Mouse (Mus musculus) limb, embryonic 13.5 days (tissue): Measurements from ENCODE around the gene Gm4175. TPM values are rescaled to one million over a fixed set of nuclear protein-coding genes. Genes with fewer than 3 reads are reported as not detected.
"Not testable (repeated sequence)": the region's sequence is repeated elsewhere in the genome, so short reads cannot be mapped to it uniquely, and the experiment has no call there.

Experiments used
- ATAC-seq: fragments of 200-750 bp; cut with Nextera tagmentation; 2 replicates; pipeline ENCODE4 v1.8.0; 2017; ENCODE audit warnings: low read depth, moderate number of reproducible peaks, moderate TSS enrichment; ENCODE audit not compliant: low FRiP score
- H3K27ac ChIP-seq: fragments of 300-500 bp; sonication (generic); 2 replicates; pipeline ENCODE4 v1.5.1; 2015; ENCODE audit warnings: inconsistent platforms, mild to moderate bottlenecking, moderate library complexity
- H3K27me3 ChIP-seq: fragments of 300-500 bp; sonication (generic); 2 replicates; pipeline ENCODE4 v1.6.1; 2015; ENCODE audit warnings: mild to moderate bottlenecking, inconsistent platforms
- H3K36me3 ChIP-seq: fragments of 300-500 bp; sonication (generic); 2 replicates; pipeline ENCODE4 v1.6.1; 2015; ENCODE audit warnings: inconsistent platforms, mild to moderate bottlenecking, moderate library complexity
- H3K4me1 ChIP-seq: fragments of 300-500 bp; sonication (generic); 2 replicates; pipeline ENCODE4 v1.6.1; 2015; ENCODE audit warnings: inconsistent platforms
- H3K4me2 ChIP-seq: fragments of 300-500 bp; sonication (generic); replicated peaks from 2 replicates; pipeline ENCODE4 v1.6.1; 2015; ENCODE audit warnings: inconsistent platforms, mild to moderate bottlenecking, moderate library complexity
- H3K4me3 ChIP-seq: fragments of 300-500 bp; sonication (generic); 2 replicates; pipeline ENCODE4 v1.5.1; 2015; ENCODE audit warnings: moderate library complexity, mild to moderate bottlenecking, inconsistent platforms
- H3K9ac ChIP-seq: fragments of 300-500 bp; sonication (generic); 2 replicates; pipeline ENCODE4 v1.6.1; 2015; ENCODE audit warnings: mild to moderate bottlenecking, inconsistent platforms
- H3K9me3 ChIP-seq: fragments of 300-500 bp; sonication (generic); 2 replicates; pipeline ENCODE4 v1.6.1; 2016; ENCODE audit warnings: inconsistent platforms
- WGBS: fragments of 180-500 bp; shearing (Covaris S2); methylation state at CpG from one replicate; pipeline ENCODE4 v1.1.7; 2015; 5-methylcytosine and 5-hydroxymethylcytosine counted together
- polyA plus RNA-seq: library from polyadenylated mRNA; unstranded; fragments of >200 nt; fragmentation: Nextera tagmentation; extraction: Ambion mirVana; gene quantifications from 2 replicates; pipeline ENCODE4 v1.2.1, GENCODE M21; 2015

Gm4175 gene
- polyA plus RNA-seq, result not detected in 2 replicates

DNA sequence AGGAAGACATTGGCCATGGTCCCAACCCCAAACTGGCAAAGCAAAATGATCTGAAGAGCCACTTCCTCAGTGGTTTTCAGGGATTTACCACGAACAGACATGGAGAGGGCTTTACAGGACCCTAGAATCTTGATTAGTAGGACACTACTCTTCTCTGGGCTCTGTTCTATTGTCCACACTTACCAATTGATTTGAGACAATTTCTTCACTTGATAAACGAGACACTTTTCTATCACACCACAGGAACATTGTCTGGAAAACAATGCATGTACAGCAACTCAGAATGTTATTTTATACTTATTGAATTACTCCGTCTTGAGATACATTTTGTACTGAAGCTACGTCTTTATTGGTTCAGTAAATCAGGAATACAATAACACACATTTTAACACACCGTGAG lies at the start of gene Gm4175:
Gene Gm4175, minus strand, starts transcription at position 101 of the 400 bp plus-strand sequence.
- not testable (repeated sequence) for H3K9ac ChIP-seq, H3K4me2 ChIP-seq, H3K27ac ChIP-seq, H3K4me1 ChIP-seq, H3K4me3 ChIP-seq, ATAC-seq, H3K27me3 ChIP-seq, H3K36me3 ChIP-seq, H3K9me3 ChIP-seq
- WGBS, result no CpG with 5 or more reads among the region's 5 CpGs

DNA sequence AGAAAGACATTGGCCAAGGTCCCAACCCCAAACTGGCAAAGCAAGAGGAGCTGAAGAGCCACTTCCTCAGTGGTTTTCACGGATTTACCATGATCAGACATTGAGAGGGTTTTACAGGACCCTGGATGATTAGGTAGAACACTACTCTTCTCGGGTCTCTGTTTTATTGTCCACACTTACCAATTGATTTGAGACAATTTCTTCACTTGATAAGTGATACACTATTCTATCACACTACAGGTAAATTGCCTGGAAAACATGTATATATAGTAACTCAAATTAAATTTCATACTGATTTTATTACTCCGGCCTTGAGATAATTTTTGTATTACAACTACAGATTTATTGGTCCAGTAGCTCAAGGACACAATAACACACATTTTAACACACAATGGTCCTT lies 35.4 kb upstream of the Gm4175 start, which contains the start of gene Gm4177:
Gene Gm4177, minus strand, starts transcription at position 101 of the 400 bp plus-strand sequence.
- not testable (repeated sequence) for H3K9ac ChIP-seq, H3K4me2 ChIP-seq, H3K36me3 ChIP-seq, H3K4me1 ChIP-seq, H3K4me3 ChIP-seq, H3K27ac ChIP-seq, ATAC-seq, H3K27me3 ChIP-seq, H3K9me3 ChIP-seq
- WGBS, result no CpG with 5 or more reads among the region's 3 CpGs

Other genes with a start within 250 kb of the Gm4175 start
- gene Vmn1r130, start 249.7 kb downstream of the Gm4175 start, polyA plus RNA-seq, result not detected in 2 replicates
- not detected in 2 replicates for gene Vmn1r131, start 215.4 kb downstream of the Gm4175 start, polyA plus RNA-seq
- gene Vmn1r132, start 147.4 kb downstream of the Gm4175 start, polyA plus RNA-seq, result not detected in 2 replicates
- gene Gm4177, start 35.3 kb upstream of the Gm4175 start, polyA plus RNA-seq, result not detected in 2 replicates
- gene Vmn1r135, start 70.9 kb upstream of the Gm4175 start, polyA plus RNA-seq, result not detected in 2 replicates
- gene Gm5725, start 82.8 kb upstream of the Gm4175 start, polyA plus RNA-seq, result not detected in 2 replicates
- not detected in 2 replicates for gene Gm5891, start 159.8 kb upstream of the Gm4175 start, polyA plus RNA-seq
- gene Vmn1r137, start 233.1 kb upstream of the Gm4175 start, polyA plus RNA-seq, result not detected in 2 replicates